Mouse (Mus musculus): ENCODE data around the gene Apoc4.

- TF ChIP-seq POLR2A (IDR thresholded peaks at IDR 0.05; ENCODE audit: borderline replicate concordance, low read depth, low read length): no peak
- TF ChIP-seq CTCF (IDR thresholded peaks at IDR 0.05; ENCODE audit: low read depth, low read length): no peak
Observed at GRCm38 (mm10) chr7:19651063-19651786, 30.1 kb downstream of the Apoc4 start.
